Mouse (Mus musculus) retina, adult 2 months (tissue): ENCODE results near the gene Iqcj.

Experiments used
- DNase-seq: peaks from one replicate; pipeline ENCODE4 v3.0.0-alpha.2; 2012; ENCODE audit warnings: low read depth, low spot score

Gene Iqcj

DNA sequence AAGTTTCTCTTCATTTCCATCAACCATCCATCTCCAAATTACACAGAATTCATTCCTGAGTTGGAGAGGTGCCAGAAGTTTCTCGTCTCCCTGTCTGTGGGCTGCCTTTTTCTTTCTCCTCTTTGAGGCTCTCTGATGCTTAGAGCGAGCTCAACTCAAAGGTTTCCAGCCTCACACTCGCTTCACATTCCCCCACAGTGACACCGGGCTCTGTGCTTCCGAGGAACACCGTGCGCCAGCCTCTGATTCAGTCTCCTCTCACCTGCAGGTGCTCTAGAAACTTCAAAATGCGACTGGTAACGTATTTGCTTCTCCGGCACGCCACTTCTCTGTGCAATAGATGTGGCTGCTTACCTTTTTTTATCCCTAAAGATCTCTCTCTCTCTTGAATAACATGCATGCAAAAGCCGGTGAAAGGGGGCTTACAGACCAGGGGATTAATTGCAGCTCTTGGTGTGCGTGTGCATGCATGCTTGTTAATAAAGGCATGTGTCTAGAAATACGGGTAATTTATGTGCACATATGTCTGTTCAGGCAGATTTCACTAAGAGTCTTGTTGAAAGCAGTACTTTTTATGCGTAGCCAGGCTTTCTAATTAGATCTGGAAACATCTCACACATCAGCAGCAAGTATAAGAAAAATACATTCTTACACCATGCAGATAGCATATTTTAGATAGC is at the start of gene Iqcj, which contains the start of gene Iqschfp:
TSS of gene Iqcj (plus strand) at position 195 of the 680 bp plus-strand sequence.
TSS of gene Iqschfp (plus strand) at position 207 of the 680 bp plus-strand sequence.
- no peak for DNase-seq

DNA sequence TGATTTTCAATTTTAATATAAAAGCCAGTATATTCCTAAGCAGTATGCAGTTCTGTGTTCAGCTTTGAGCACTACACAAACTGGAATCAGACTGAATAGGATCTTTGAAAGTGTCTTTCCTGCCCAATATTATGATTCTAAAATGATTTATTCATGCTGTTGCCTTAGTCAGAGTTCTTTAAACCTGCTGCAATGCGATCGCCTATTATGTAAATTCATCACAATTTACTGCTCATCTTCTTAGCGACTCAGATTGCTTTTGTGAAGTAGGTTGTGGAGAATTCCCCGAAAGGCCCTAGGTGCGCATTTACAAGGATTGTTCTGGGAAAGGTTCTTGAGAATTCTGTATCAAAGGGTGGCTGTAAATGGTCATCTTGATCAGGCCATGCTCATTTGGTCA is 39.6 kb upstream of the Iqcj start:
- no peak for DNase-seq

DNA sequence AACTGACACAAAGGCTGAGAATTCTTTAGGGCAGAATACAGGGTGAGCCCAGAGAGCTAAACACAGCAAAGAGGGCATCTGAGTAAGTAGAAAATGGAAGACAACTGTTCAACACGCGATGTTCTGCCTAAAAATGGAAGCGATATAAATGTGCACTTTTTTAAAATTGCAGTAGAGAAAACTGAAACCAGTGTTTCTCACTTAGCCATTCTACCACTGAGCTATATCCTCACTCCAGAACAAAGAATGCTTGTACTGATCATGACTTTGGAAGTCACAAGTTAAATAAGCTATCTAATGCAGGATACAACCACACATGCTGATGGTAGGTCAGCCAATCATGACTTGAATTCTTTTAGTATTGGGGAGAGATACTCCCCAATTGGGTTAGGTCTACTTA is 30.5 kb upstream of the Iqcj start:
- DNase-seq: no peak

- no peak for DNase-seq
Measured at GRCm38 (mm10) chr3:67867420-67868065, 24.5 kb upstream of the Iqcj start.

DNA sequence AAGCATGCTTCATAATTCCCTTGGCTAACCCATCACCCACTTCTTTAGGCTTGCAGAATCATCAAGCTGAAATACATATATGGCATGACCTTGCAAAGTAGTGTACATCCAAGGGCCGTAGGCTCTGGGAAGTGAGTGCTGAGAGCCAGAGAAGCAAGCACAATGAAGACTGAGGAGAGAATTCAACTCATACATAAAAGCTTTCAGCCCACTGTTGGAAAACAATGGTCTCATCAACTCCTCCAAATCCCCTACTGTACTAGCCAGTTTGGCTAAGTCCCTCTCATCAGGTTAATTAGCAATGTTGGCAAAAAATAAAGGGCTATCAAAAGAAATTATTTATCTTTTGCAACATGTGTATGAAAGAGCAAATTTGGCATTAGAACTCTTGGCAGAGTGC is 22.6 kb upstream of the Iqcj start:
- DNase-seq: no peak

DNA sequence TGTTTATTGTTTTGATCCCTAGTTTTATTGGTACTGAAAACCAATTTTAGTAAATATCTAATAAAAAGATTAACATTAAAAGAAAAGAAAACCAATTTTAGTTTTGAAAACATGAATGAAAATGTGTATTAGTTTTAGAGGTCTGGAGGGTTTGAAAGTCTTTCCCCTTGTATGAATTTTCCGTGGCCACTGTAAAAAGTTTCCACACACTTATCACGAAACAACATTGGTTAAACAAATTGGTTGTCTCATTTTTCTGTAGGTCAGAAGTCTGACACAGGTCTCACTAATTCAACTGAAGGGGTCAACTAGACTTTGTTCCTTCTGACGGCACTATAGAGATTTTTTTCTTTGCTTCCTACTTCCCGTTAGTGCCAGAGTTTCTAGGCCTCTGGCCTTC is 14.8 kb upstream of the Iqcj start:
- DNase-seq: no peak

- no peak for DNase-seq
Measured at GRCm38 (mm10) chr3:67884335-67884734, 7.7 kb upstream of the Iqcj start.

- no peak for DNase-seq
Measured at GRCm38 (mm10) chr3:67886176-67886575, 5.8 kb upstream of the Iqcj start.

DNA sequence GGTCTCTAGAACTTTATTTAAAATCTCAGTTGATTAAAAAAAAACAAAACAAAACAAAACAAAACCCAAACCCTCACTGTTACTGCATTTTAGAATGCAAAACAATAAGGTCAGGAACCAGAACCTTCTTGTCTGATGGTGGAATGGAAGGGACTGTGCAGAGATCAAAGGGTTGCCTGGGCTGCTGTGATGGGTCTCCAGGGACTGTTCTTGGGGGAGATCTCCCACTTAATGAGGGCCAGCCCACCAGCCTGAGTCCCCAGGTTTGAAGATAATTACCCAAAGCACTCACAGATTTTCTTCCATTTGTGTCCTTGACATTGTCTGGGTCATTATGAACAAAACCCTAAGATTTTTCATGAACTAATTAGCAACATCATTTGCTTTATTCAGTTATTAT is 4.8 kb upstream of the Iqcj start:
- DNase-seq: no peak

GRCm38 (mm10) chr3:67892768-67893167 is 748 bp downstream of the Iqcj start:
- DNase-seq: no peak

DNA sequence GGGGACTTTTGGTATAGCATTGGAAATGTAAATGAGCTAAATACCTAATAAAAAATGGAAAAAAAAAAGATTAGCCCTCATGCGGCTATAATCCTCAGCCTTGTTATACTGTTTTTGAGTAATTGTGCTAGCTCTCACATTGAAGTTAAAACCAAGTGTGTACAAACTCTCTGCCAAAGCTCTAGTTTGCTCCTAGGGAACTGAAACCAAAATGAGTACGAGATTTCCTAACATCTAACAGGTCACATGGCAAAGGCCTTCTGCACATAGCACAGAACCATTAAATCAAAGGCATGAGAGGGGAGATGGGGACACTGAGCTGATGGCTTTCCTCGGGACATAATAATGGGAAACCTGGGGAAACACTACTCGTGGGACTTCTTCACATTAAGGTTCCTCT is 10.5 kb downstream of the Iqcj start:
- no peak for DNase-seq

DNA sequence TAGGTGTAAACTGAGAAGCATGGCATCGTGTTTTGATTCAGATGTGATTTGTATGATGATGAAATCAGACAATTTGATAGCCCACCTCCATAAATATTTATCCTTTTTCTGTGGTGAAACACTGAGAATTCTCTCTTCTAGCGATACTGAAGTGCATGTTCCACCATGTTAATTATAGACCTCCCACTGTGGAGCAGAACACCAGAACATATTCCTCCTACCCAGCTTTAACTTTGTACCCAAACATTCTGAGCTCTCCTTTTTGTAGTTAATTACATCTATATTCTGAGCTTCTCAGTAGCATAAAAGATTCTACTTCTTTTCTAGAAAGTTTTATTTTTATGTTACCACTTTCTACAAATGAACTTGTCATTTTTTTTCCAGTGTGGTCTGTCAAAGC is 16.6 kb downstream of the Iqcj start:
- no peak for DNase-seq

- DNase-seq: no peak
Measured at GRCm38 (mm10) chr3:67918098-67918497, 26.1 kb downstream of the Iqcj start.

DNA sequence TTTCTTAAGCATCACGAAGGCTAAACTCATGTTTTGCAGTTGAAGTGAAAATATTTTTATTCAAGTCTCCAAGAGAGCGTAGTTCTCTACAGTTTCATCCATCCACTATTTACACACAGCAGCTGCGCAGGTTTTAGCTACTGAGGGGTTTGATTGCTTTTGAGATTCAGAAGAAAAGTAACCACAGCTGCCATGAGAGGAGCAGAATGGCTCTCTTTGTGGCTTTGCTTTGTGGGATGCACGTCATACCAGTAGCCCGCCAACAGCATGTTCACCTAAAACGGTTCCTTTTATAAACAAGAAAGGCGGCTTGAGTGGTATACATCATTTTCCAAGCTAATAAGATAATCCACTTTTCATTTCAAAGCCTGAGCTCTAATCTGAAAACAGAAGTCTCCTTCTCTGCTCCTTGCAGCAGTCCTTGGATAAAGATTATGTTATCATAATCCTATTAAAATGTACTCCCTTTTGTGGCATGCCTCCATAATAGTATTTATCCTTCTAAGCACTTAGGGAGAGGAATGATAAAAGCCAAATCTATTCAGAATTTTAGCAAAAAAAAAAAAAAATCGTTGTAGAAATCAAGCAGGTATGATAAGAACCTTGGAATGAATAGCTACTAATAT is 26.7 kb downstream of the Iqcj start:
- DNase-seq: no peak

DNA sequence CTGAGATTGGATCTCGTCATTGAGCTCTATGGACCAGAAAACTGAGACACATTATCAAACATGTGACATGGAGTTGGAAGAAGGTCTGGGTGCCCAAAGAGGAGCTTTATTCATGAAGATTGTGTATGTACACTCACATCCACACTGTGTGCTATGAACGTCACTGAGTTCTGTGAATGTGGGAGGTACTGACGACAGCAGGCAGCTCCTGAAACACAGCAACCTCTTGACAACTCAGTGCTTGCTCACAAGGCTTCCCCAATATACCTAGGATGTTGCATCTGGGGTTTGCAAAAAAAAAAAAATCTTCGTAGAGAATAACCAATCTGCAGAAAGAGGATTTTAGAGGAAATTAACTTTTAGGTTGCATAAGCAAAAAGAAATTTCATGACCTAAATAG is 31.1 kb downstream of the Iqcj start:
- DNase-seq: no peak

GRCm38 (mm10) chr3:67925453-67925852 is 33.4 kb downstream of the Iqcj start:
- no peak for DNase-seq

GRCm38 (mm10) chr3:67930424-67931133 is 38.6 kb downstream of the Iqcj start:
- DNase-seq: no peak

- DNase-seq: no peak
Measured at GRCm38 (mm10) chr3:67931181-67931580, 39.2 kb downstream of the Iqcj start.

- no peak for DNase-seq
Measured at GRCm38 (mm10) chr3:67931914-67932313, 39.9 kb downstream of the Iqcj start.

DNA sequence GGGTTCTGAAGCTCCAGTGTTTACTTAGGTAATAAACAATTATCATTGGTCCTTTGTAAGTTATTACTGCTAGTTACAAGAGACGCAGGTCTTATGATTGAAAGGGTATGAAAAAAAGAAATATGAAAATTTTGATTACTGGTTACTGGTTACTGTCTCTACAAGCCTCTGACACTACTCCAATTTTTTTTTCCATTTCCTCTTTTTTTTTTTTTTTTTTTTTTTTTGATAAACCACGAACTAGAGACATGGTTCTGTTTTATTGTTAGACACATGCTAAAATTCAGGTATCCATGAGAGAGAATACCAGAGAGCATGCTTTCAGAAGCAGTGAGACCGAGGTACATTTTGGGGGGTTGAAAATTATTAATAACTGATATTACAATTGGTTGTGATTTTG is 43.8 kb downstream of the Iqcj start:
- no peak for DNase-seq

DNA sequence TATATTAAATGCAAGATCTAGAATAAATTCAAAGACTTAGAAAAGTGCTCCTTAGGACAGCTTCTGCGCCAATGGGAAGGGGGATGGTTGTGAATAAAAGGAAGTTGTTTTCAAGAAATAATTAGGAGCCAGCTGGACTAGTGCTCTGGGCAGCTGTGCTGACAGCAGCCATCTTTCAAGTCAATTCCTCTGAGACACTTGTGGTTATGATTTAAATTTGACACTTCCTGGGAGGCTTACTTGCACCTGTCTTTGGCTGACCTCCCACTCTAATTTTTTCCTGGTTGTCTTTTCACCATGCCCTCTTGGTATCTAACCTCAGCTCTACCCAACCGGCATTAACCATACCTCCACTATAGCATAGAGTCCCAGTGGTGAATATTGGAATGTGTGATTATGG is 55.0 kb downstream of the Iqcj start:
- DNase-seq: no peak

DNA sequence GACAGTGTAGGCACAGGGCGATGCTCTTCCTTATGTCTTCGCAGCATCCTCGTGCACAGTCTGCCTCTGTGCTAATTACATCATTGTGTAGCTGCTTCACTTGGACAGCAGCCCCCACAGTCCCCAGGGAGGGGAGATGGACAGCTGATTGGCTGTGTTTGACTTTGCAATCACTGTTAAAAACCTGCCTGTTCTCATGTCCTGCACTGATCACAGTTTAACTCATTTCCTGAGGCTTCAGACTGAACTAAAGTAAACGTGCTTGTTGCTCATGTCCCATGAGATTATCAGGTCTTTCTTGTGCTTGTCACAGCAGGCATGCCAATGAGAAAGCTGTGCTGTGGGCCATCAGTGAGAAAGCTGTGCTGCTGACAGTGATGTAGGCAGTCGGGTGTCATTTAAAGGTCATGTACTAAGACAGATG is 60.5 kb downstream of the Iqcj start:
- no peak for DNase-seq
